Mouse (Mus musculus) liver, embryonic 14.5 days (tissue): ENCODE results near the gene Bfsp1.

Experiments used
- CTCF ChIP-seq: IDR thresholded peaks from 2 replicates; pipeline ENCODE4 v1.5.1; 2016; ENCODE audit warnings: antibody characterized with exemption, low read depth, control low read depth
- EP300 ChIP-seq: IDR thresholded peaks from 2 replicates; pipeline ENCODE4 v1.6.1; 2016; ENCODE audit warnings: antibody characterized with exemption, low read depth

- TF ChIP-seq CTCF = no peak
- no peak for TF ChIP-seq EP300
These were observed 49.5 kb downstream of the Bfsp1 start for GRCm38 (mm10) chr2:143813461-143813860.
